Mouse (Mus musculus): ENCODE results near the gene Mad1l1.

The Mad1l1 gene

DNA sequence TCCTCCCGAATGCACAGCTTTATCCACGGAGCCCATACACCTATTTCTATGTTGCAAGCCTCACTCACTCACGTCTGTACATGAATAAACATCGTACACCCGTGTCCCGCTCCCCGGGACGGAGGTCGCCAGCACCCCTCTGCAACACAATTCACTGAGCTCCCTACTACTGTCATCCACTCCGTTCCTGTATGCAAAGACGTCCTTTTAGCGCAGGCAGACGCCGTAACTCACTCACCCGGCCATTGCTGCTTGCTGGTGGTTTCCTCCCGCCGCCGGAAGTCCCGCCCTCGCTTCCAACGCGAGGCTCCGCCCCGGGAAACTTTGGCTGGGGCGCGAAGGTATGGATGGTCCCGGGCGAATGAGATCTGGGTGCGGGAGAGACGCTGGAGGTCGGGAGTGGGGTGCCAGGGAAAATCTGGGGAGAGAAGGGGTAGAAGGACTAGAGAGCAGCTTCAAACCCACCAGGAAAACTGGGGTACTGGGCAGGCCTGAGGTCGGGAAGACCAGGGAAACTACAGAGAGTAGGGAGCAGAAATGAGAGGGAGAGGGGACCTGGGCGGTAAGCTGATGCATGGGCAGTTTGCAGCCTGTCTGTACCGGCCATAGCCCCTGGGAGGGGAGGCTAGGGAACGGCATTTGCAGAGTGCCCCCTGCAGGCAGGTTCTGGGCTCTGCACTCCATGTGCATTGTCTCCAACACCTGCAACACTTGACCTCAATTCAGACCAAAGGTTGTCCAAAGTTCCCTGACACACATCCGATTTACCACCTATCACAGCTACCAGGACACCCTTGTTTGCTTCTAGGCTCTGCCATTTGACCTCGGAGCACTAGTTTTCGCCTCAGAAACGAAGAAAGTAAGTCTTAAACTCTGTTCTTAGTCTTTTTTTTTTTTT is 10.5 kb upstream of the Mad1l1 start, which contains the start of gene Mrm2:
Mrm2 (minus strand) TSS at position 284 of the 898 bp plus-strand sequence.
- DNase-seq (ENCODE audit: low spot score in 2 of 2), result peak; percentile 82 to 86

DNA sequence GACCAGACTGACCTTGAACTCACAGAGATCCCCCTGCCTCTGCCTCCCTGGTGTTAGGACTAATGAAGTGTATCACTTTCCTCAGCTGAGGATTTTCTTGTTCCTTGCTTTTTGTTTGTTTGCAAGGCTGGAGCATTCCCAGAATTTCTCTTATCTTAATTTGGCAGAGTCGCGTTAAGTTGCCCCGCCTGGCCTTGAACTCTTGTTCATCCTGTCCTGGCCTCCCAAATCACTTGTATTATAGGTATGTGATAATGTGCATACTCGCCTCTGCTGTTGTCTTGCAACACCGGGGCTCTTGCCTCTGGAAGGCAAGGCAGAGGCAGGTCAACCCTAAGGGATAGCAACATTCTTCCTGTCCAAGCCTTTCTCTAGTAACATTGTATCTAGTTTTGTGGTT is 2.7 kb upstream of the Mad1l1 start:
- DNase-seq (ENCODE audit: low spot score in 2 of 2), result no peak

DNA sequence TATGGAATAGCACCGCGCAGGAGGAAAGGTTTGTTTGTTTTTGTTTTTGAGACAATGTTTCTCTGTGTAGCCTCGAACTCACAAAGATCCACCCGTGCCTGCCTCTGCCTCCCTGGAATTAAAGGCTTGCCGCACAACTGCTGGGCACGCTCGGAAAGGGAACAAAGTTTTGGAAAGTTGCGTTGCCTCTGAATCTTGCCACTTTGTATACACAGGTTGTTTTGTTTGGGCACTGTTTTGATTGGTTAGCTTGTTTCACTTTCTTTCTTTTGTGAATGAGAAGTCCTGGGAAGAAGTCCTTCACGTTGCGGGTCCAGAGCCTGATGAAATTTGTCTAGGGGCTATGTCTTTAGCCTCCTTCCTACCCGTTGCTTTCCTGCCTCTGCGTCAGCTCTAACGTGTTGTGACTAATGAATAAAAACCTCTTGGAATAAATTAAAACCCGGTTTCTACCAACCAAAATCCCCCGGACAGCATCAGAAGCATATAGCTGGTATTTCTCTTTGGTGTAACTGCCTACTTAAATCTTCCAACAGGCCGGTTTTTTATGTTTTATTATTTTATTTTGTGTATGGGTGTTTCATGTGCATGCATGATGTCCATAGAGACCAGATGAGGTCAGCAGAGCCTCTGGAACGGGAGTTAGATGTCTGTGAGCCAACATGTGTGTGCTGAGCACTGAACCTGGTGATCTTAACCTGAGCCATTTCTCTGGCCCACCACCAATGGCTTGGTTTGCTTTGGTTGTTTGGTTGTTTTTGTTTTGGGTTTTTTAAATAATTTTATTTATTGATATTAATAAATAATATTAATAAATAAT is 614 bp upstream of the Mad1l1 start:
- peak in 1 of 2 experiments; percentile 8 for DNase-seq (ENCODE audit: low spot score in 2 of 2)

GRCm38 (mm10) chr5:140316716-140317115 is 4.6 kb downstream of the Mad1l1 start:
- DNase-seq (ENCODE audit: low spot score in 2 of 2), result no peak

GRCm38 (mm10) chr5:140307602-140308001 is 13.8 kb downstream of the Mad1l1 start:
- DNase-seq (ENCODE audit: low spot score in 2 of 2), result no peak

DNA sequence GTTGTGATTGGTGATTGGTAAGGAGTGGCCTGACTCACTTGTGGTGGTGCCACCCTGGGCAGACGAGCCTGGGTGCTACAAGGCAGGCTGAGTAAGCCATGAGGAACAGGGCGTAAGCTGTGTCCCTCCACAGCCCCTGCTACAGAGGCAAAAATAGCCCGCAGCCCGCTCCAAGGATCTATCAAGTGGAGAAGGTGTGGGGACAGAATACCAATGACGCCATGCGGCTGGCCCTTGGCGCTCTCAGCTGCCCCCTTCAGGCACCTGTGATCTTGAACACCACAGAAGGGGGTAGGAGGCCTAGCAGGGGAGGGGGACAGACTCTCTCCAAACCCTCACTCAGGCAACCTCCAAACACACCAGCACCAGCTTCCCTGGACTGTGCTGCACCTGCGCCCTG is 15.3 kb downstream of the Mad1l1 start:
- DNase-seq (ENCODE audit: low spot score in 2 of 2), result no peak

DNA sequence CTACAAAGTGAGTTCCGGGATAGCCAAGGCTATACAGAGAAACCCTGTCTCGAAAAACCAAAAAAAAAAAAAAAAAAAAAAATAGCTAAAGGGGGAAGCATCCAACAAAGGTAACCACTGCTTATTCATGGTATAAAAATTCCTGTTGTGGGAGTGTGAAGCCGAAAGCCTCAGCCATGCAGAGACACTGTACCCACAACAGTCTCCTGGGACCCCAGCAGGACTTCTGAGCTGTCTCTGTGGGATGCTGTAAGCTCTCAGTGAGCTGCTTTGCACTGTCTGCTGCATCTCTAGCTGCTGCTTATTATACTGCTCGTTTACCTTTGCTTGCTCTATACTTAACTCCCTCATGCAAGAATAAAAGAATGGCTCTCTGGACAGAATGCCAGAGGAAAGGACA is 23.1 kb downstream of the Mad1l1 start:
- DNase-seq (ENCODE audit: low spot score in 2 of 2), result no peak

DNA sequence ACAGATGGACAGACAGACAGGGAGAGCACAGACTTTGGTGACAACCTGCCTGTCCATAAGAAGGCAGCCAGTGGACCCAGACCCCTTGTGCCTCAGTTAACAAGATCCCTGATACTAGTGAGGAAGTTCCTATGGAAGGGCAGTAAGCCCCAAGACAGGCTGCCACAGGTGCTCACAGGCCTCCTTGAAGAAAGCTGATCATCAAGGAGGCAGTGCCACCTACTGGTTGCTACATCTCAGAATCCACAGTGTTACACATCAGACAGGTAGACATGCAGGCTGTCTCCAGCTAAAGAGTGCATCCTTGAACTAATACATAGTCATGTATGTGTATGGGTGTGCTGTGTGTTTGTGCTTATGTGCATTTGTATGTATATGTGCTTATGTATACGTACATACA is 29.2 kb downstream of the Mad1l1 start:
- peak; percentile 48 to 59 for DNase-seq (ENCODE audit: low spot score in 2 of 2)

DNA sequence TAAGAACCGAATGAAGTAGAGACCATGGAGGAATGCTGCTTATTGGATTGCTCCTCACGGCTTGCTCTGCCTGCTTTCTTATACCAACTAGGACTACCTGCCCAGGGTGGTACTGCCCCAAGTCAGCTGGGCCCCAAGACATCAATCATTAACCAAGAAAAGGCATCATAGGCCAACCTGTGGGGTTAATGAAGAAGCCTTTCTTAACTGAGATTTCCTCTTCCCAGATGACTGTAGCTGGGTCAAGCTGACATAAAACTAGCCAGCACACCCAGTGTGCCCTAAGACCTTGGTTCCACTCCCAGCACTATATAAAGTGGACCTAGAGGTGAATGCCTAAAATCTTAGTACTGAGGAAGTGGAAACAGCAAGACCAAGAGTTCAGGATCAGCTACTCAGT is 32.2 kb downstream of the Mad1l1 start:
- no peak for DNase-seq (ENCODE audit: low spot score in 2 of 2)

DNA sequence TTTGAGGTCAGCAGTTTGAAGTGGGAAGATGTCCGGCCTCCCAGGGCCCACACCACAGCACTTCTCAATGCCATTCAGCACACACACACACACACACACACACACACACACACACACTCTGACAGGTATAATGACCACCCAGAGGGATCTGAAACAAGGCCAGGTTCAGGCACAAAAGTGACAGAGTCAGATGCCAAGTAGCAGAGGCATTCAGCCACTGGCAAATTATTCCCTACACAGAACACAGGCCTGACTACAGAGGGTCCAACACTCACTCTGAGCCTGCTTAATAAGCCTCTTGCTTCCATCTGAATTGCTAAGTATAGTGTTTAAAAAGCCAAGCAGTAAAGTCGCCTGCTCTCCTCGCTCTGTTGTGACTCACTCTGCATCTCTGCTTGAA is 33.1 kb downstream of the Mad1l1 start:
- no peak for DNase-seq (ENCODE audit: low spot score in 2 of 2)

GRCm38 (mm10) chr5:140284761-140285160 is 36.6 kb downstream of the Mad1l1 start:
- no peak for DNase-seq (ENCODE audit: low spot score in 2 of 2)

- no peak for DNase-seq (ENCODE audit: low spot score in 2 of 2)
These were observed 37.3 kb downstream of the Mad1l1 start for GRCm38 (mm10) chr5:140284011-140284410.

DNA sequence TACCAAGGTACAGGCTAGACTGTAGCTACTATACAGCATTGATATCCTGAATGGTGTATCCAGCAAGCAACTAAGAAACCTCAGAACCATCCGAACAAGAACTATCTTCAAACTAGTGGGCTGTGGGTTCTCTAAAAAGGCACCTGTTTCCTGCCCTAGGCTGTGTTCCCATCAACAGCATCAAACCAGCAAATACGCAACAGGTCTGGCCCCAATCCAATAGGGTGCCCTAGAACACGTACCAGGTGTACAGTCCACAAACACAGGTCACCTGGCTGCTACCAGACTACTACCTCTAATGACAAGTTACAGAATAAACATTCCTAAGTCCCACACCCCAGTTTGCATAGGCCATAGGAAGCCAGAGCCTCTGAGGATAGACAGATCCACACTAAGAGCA is 38.5 kb downstream of the Mad1l1 start:
- DNase-seq (ENCODE audit: low spot score in 2 of 2), result no peak

- peak; percentile 4 to 64 for DNase-seq (ENCODE audit: low spot score in 2 of 2)
These were observed 39.0 kb downstream of the Mad1l1 start for GRCm38 (mm10) chr5:140282376-140282775.

GRCm38 (mm10) chr5:140280205-140280604 is 41.1 kb downstream of the Mad1l1 start:
- no peak for DNase-seq (ENCODE audit: low spot score in 2 of 2)

DNA sequence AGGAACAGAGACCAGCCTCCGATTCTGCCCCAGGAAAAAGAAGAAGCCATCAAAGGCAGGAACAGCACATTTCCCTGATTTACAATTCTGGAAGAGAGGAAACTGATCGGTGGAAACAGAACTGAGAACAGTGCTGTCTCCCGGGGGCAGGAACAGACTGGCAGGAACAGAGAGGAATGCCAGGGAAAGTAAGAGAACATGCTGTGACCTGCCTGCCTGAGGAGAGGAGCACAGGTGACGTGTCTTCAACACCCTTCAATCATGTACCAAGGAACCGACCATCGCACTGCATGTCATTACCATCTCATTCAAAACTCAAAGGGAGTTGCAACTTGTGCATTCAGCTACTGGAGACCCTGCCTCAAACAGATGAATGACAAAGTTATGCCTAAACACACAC is 44.6 kb downstream of the Mad1l1 start:
- DNase-seq (ENCODE audit: low spot score in 2 of 2), result no peak

- no peak for DNase-seq (ENCODE audit: low spot score in 2 of 2)
These were observed 50.2 kb downstream of the Mad1l1 start for GRCm38 (mm10) chr5:140270976-140271685.

DNA sequence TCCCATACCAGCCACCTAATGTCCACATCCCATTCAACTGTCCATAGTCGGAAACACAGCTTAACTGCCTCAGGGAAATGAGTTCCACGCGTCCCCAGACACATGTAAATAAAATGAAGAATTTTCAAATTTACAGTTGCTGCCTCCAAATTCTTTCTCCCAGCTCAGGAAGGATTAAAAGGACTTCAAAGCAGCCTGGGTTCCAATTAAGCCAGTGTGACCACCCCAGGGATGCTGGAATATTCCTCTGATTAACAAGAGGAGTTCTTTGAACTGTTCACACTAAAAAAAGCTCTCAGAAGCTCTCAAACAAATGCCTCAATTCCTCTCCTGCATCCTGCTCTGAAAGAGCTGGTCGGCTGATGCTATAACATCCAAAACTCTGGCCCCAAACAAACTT is 53.0 kb downstream of the Mad1l1 start:
- no peak for DNase-seq (ENCODE audit: low spot score in 2 of 2)

DNA sequence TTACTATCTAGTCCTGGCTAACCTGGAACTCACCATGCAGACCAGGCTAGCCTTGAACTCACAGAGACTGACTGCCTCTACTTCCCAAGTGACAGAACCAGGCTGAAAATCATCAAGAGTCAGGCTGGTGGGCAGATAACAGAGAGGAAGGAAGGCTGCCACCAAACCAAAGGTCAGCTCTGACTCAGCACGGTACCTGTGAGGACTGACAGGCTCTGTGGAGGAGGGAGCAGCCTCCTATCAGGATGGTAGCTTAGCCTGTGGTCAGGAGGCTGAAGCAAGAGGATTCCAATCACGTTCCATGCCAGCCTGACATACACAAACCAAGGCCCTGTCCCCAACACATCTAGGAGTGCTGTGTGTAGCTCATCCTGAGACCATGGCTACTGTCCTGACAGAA is 54.3 kb downstream of the Mad1l1 start:
- DNase-seq (ENCODE audit: low spot score in 2 of 2), result no peak

GRCm38 (mm10) chr5:140264825-140265575 is 56.4 kb downstream of the Mad1l1 start:
- DNase-seq (ENCODE audit: low spot score in 2 of 2), result no peak
